Mouse (Mus musculus) spleen, postnatal 14 days (tissue): ENCODE data around the gene Nr1h3.

ENCODE experiments used
- DNase-seq, 2 experiments: peaks; one replicate each; pipeline ENCODE4 v3.0.0; 2021 to 2022; ENCODE audit warnings: low spot score in 2 of 2

The Nr1h3 gene

GRCm38 (mm10) chr2:91139764-91140163 is 62.9 kb downstream of the Nr1h3 start:
- DNase-seq: no peak

GRCm38 (mm10) chr2:91139311-91139710 is 63.3 kb downstream of the Nr1h3 start:
- no peak for DNase-seq

- DNase-seq: no peak
These were observed 65.2 kb downstream of the Nr1h3 start for GRCm38 (mm10) chr2:91137481-91137880.

GRCm38 (mm10) chr2:91136513-91137412 is 65.9 kb downstream of the Nr1h3 start:
- DNase-seq: no peak
